Mouse (Mus musculus) CH12.LX (cell line): ENCODE measurements at regions not wholly inside any gene's neighbourhood (a gene's known extent, or its start where the extent isn't known, plus 50 kb on each side); places are given as distances from the start of the nearest gene placed in this dataset.

Experiments used
- CHD1 ChIP-seq: IDR thresholded peaks from 2 replicates; pipeline ENCODE4 v1.6.1; 2012; ENCODE audit warnings: low read depth, low read length, improper control_type of control experiment, inconsistent platforms
- CHD2 ChIP-seq: IDR thresholded peaks from 2 replicates; pipeline ENCODE4 v1.6.1; 2011; ENCODE audit warnings: low read length, improper control_type of control experiment
- CTCF ChIP-seq, 2 experiments: IDR thresholded peaks in 1 of 2; conservative IDR thresholded peaks in 1 of 2; 2 replicates each; pipeline ENCODE4 v1.5.1; 2011 to 2012; ENCODE audit warnings: low read depth in 2 of 2, low read length in 2 of 2, improper control_type of control experiment in 1 of 2, inconsistent platforms in 1 of 2, mild to moderate bottlenecking in 1 of 2, moderate library complexity in 1 of 2
- HCFC1 ChIP-seq: IDR thresholded peaks from 2 replicates; pipeline ENCODE4 v1.6.1; 2012; ENCODE audit warnings: low read depth, mild to moderate bottlenecking, inconsistent platforms, low read length, improper control_type of control experiment
- MAFK ChIP-seq: IDR thresholded peaks from 2 replicates; pipeline ENCODE4 v1.6.1; 2011; ENCODE audit warnings: low read length, improper control_type of control experiment; ENCODE audit not compliant: insufficient replicate concordance
- MAZ ChIP-seq: IDR thresholded peaks from 2 replicates; pipeline ENCODE4 v1.6.1; 2012; ENCODE audit warnings: low read depth, mild to moderate bottlenecking, inconsistent platforms, low read length, improper control_type of control experiment, moderate library complexity
- NRF1 ChIP-seq: IDR thresholded peaks from 2 replicates; pipeline ENCODE4 v1.6.1; 2014; ENCODE audit warnings: low read depth, mild to moderate bottlenecking, inconsistent platforms, low read length, improper control_type of control experiment, moderate library complexity
- POLR2A ChIP-seq: IDR thresholded peaks from 2 replicates; pipeline ENCODE4 v1.6.1; 2011; ENCODE audit warnings: low read depth, mild to moderate bottlenecking, improper control_type of control experiment, low read length
- TBP ChIP-seq: conservative IDR thresholded peaks from 2 replicates; pipeline ENCODE4 v1.6.1; 2011; ENCODE audit warnings: low read depth, low read length, improper control_type of control experiment
- TCF12 ChIP-seq: IDR thresholded peaks from 2 replicates; pipeline ENCODE4 v1.6.1; 2014; ENCODE audit warnings: low read depth, mild to moderate bottlenecking, inconsistent platforms, low read length, improper control_type of control experiment
- USF1 ChIP-seq: IDR thresholded peaks from 2 replicates; pipeline ENCODE4 v1.6.1; 2014; ENCODE audit warnings: low read depth, mild to moderate bottlenecking, inconsistent platforms, low read length, improper control_type of control experiment
- USF2 ChIP-seq: conservative IDR thresholded peaks from 2 replicates; pipeline ENCODE4 v1.6.1; 2011; ENCODE audit warnings: low read depth, low read length, improper control_type of control experiment

DNA sequence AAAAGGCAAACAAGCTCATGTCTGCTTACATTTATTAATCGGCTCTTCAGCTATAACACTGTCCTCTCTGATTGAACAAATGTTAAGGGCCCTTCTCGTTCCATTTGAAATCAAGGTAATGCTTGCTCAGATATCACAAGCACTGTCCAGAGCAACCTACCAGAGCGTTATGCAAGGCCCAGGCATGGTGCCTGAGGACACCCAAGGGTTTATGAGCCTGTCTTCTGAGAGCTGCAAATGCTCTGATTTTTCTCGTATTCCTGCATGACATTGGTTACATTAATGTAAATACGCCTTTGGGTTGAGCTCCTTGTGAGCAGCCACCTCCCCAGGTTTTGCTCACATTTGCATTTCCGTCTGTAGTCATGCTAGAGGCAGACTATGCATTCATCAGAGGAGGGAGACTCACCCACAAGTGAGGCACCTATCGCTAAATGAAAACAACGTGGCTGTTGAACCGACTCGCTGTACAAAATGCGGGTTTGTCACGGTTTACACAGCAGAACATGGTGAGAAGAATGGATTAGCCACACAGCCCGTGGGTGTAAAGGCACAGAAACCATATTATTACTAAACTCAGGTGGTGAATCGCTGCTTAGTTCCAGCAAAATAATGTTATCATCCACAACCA is 152.7 kb upstream of the Ipo5 start:
- TF ChIP-seq CTCF (conservative IDR thresholded peaks at IDR 0.05 in 1 of 2, IDR thresholded peaks at IDR 0.05 in 1 of 2; ENCODE audit: low read depth in 2 of 2, low read length in 2 of 2) (no peak), POLR2A (no peak), HCFC1 (no peak), MAZ (no peak), CHD1 (no peak), USF2 (no peak), TBP (no peak), MAFK (no peak), NRF1 (no peak), TCF12 (no peak), CHD2 (no peak), USF1 (no peak)
